Mouse (Mus musculus): ENCODE results near the gene Dll4. TPM values are rescaled to one million over a fixed set of nuclear protein-coding genes. Genes with fewer than 3 reads are reported as not detected.
A peak's percentile ranks its signal among the peaks of the same experiment; 100 is the strongest.

The Dll4 gene
- total and polyA plus RNA-seq, 2 experiments from 2014 or later, result 6.2 to 6.6 TPM

GRCm38 (mm10) chr2:119311544-119311943 is 14.0 kb upstream of the Dll4 start:
- H3K27ac ChIP-seq (ENCODE audit: low read depth), result peak overlapping the region; percentile 65
- no peaks in the 10 kb centered on the region for H3K9me3 ChIP-seq (replicated peaks; ENCODE audit: control insufficient read depth, low read length)
- H3K4me1 ChIP-seq (ENCODE audit: control insufficient read depth, insufficient read depth), result no peaks in the 10 kb centered on the region
- TF ChIP-seq EP300 (IDR thresholded peaks at IDR 0.05; ENCODE audit: low read depth) (no peak), CTCF (IDR thresholded peaks at IDR 0.05; ENCODE audit: low read depth) (no peak)
- no peaks in the 10 kb centered on the region for H3K36me3 ChIP-seq (replicated peaks; ENCODE audit: control insufficient read depth, insufficient read depth, low read length)
- WGBS, result 43% methylated on average over 12 of the region's 12 CpGs
- no peak overlapping the region for H3K4me2 ChIP-seq (ENCODE audit: low read depth, low read length)
- no peak overlapping the region for H3K4me3 ChIP-seq (ENCODE audit: low read depth, low read length)
- no peaks in the 10 kb centered on the region for H3K27me3 ChIP-seq (ENCODE audit: control insufficient read depth, insufficient read depth, low read length)
- no peak for DNase-seq (ENCODE audit: low spot score)
- ATAC-seq (ENCODE audit: insufficient read depth, low read depth), result peak; percentile 36; the same call in 1 of the 2 replicates
- H3K9ac ChIP-seq (replicated peaks; ENCODE audit: low read depth, low read length), result no peak overlapping the region

DNA sequence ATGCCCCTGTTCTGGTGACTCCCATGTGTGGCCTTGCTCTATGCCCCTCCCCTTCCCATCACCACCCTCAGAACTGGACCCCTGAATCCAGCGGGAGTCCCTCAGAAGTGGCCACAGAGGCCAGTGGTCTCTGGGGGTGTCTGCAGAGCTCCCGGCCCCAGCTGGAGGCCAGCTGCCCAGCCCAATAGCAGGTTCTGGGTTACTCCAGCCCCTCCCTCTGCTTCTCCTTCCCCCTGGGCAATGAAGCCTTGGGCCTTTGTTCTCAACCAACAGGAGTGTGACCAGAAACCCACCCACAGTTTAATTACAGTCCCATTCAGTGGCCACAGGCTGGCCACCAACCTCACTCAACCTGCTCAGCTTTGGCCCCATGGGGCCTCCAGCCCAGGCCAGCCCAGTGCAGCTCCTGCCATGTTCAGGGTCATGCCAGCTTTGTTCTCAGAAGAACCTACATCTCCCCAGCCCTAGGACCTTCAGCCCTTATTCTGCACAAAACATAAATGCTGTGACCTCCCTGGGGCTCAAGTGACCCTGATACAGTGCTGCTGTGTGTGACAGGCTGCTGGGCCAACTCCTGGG is 13.1 kb upstream of the Dll4 start:
- no peaks in the 10 kb centered on the region for H3K9me3 ChIP-seq (replicated peaks; ENCODE audit: control insufficient read depth, low read length)
- no peak for TF ChIP-seq CTCF (IDR thresholded peaks at IDR 0.05; ENCODE audit: low read depth)
- H3K27ac ChIP-seq (ENCODE audit: low read depth), result peak overlapping the region; percentile 65; the same call in 1 of the 2 replicates
- DNase-seq (ENCODE audit: low spot score) (no peak), ATAC-seq (ENCODE audit: insufficient read depth, low read depth) (no peak)
- no peaks in the 10 kb centered on the region for H3K4me1 ChIP-seq (ENCODE audit: control insufficient read depth, insufficient read depth)
- H3K27me3 ChIP-seq (ENCODE audit: control insufficient read depth, insufficient read depth, low read length), result no peaks in the 10 kb centered on the region
- H3K4me2 ChIP-seq (ENCODE audit: low read depth, low read length), result no peak overlapping the region
- WGBS, result 63% methylated on average over 2 of the region's 2 CpGs
- no peaks in the 10 kb centered on the region for H3K36me3 ChIP-seq (replicated peaks; ENCODE audit: control insufficient read depth, insufficient read depth, low read length)
- no peak overlapping the region for H3K9ac ChIP-seq (replicated peaks; ENCODE audit: low read depth, low read length)
- no peak overlapping the region for H3K4me3 ChIP-seq (ENCODE audit: low read depth, low read length)

GRCm38 (mm10) chr2:119313780-119314479 is 11.7 kb upstream of the Dll4 start:
- no peak for TF ChIP-seq CTCF (IDR thresholded peaks at IDR 0.05; ENCODE audit: low read depth)
- TF ChIP-seq EP300 (IDR thresholded peaks at IDR 0.05; ENCODE audit: low read depth), result no peak
- 38% methylated on average over 10 of the region's 10 CpGs for WGBS
- no peak overlapping the region for H3K9ac ChIP-seq (replicated peaks; ENCODE audit: low read depth, low read length)
- no peak for DNase-seq (ENCODE audit: low spot score)
- H3K27ac ChIP-seq (ENCODE audit: low read depth), result peak overlapping the region; percentile 68
- H3K27me3 ChIP-seq (ENCODE audit: control insufficient read depth, insufficient read depth, low read length), result no peaks in the 10 kb centered on the region
- no peak overlapping the region for H3K4me3 ChIP-seq (ENCODE audit: low read depth, low read length)
- no peaks in the 10 kb centered on the region for H3K4me1 ChIP-seq (ENCODE audit: control insufficient read depth, insufficient read depth)
- ATAC-seq (ENCODE audit: insufficient read depth, low read depth), result no peak; the same call in 1 of the 2 replicates
- H3K36me3 ChIP-seq (replicated peaks; ENCODE audit: control insufficient read depth, insufficient read depth, low read length), result no peaks in the 10 kb centered on the region
- no peaks in the 10 kb centered on the region for H3K9me3 ChIP-seq (replicated peaks; ENCODE audit: control insufficient read depth, low read length)
- H3K4me2 ChIP-seq (ENCODE audit: low read depth, low read length), result 0 out of 2 replicates have a peak overlapping the region, but pooled peaks have one; percentile 18

DNA sequence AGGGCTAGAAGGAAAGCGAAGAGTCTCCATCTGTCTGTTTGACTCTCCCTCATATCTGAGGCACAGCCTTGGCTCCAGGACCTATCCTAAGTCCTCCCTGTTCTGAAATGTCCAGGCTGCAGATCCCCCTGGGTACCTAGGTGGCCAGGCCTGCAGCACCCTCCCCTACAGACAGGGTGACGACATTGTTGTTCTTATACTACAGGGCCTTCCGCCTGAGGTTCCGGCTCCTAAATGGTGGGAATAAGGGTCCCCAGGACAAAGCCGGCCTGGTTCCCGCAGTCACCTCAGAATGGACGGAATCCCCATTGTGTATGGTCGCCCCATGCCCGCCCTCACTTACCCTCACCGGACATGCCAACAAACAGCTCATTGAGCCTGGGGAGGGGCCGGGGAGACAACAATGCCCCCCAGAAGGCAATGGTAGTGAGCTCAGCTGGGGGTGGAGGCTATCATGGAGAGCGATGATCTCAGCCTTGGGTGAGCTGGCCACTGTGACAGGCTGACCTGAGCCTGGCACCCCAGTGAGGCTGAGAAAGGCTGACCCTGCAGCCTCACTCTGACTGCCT is 10.8 kb upstream of the Dll4 start:
- H3K9ac ChIP-seq (replicated peaks; ENCODE audit: low read depth, low read length), result no peak overlapping the region
- 59% methylated on average over 12 of the region's 12 CpGs for WGBS
- DNase-seq (ENCODE audit: low spot score) (no peak), ATAC-seq (ENCODE audit: insufficient read depth, low read depth) (peak; percentile 10; the same call in 1 of the 2 replicates)
- no peaks in the 10 kb centered on the region for H3K9me3 ChIP-seq (replicated peaks; ENCODE audit: control insufficient read depth, low read length)
- no peaks in the 10 kb centered on the region for H3K36me3 ChIP-seq (replicated peaks; ENCODE audit: control insufficient read depth, insufficient read depth, low read length)
- no peaks in the 10 kb centered on the region for H3K4me1 ChIP-seq (ENCODE audit: control insufficient read depth, insufficient read depth)
- no peak overlapping the region for H3K4me2 ChIP-seq (ENCODE audit: low read depth, low read length)
- peak overlapping the region; percentile 68 for H3K27ac ChIP-seq (ENCODE audit: low read depth)
- no peak overlapping the region for H3K4me3 ChIP-seq (ENCODE audit: low read depth, low read length)
- H3K27me3 ChIP-seq (ENCODE audit: control insufficient read depth, insufficient read depth, low read length), result no peaks in the 10 kb centered on the region
- no peak for TF ChIP-seq CTCF (IDR thresholded peaks at IDR 0.05; ENCODE audit: low read depth)
- TF ChIP-seq EP300 (IDR thresholded peaks at IDR 0.05; ENCODE audit: low read depth), result no peak

DNA sequence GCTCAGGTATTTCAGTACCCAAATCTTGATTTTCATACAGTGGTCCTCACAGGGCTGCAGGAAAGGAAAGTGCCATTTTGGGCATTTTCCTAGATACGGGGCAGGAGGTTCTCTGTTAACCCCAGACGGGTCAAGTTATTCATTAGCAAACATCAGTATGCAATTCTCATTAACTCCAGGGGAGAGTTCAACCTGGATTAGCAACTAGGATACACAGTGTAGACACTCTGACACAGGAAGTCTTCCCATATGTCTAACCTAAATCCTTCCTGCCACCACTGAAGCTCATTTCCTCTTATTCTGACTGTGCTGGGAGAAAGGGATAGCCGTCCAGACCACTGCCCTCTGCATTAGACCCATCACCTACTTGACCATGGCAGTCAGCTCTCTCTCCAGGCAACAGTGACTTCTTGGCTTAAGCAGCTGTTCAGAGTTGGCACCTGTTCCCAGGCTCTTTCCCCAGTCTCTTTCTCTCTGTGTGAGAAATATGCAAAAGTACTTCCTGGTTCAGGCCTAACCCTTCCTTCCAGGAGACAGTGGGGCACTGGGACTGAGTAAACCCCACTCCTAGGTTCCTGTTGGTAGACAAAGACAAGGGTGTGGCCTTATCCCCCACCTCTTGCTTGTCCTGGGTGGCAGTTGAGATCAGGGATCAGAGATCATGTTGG is 7.4 kb upstream of the Dll4 start:
- H3K9me3 ChIP-seq (replicated peaks; ENCODE audit: control insufficient read depth, low read length), result no peaks in the 10 kb centered on the region
- 61% methylated on average over 3 of the region's 3 CpGs for WGBS
- H3K9ac ChIP-seq (replicated peaks; ENCODE audit: low read depth, low read length), result no peak overlapping the region
- DNase-seq (ENCODE audit: low spot score) (no peak), ATAC-seq (ENCODE audit: insufficient read depth, low read depth) (no peak)
- no peak overlapping the region for H3K4me2 ChIP-seq (ENCODE audit: low read depth, low read length)
- no peaks in the 10 kb centered on the region for H3K36me3 ChIP-seq (replicated peaks; ENCODE audit: control insufficient read depth, insufficient read depth, low read length)
- peaks cover 22% of the 10 kb centered on the region for H3K27me3 ChIP-seq (ENCODE audit: control insufficient read depth, insufficient read depth, low read length)
- H3K4me3 ChIP-seq (ENCODE audit: low read depth, low read length), result no peak overlapping the region
- peak overlapping the region; percentile 43; the same call in 1 of the 2 replicates for H3K27ac ChIP-seq (ENCODE audit: low read depth)
- H3K4me1 ChIP-seq (ENCODE audit: control insufficient read depth, insufficient read depth), result peaks cover 18% of the 10 kb centered on the region; the same call in 1 of the 2 replicates
- TF ChIP-seq EP300 (IDR thresholded peaks at IDR 0.05; ENCODE audit: low read depth) (no peak), CTCF (IDR thresholded peaks at IDR 0.05; ENCODE audit: low read depth) (no peak)
